Mouse (Mus musculus): ENCODE measurements around the gene Tshz3. TPM values are rescaled to one million over a fixed set of nuclear protein-coding genes. Genes with fewer than 3 reads are reported as not detected.

Tshz3 gene
- polyA plus RNA-seq, 1 experiment from 2014 or later: 12.1 TPM

- Histone ChIP-seq H3K4me3 (ENCODE audit: low read length) (no peak overlapping the region), H3K9me3 (ENCODE audit: control insufficient read depth, low read length) (no peaks in the 10 kb centered on the region), H3K27ac (ENCODE audit: low read length) (no peak overlapping the region), H3K4me2 (ENCODE audit: low read depth, low read length) (no peak overlapping the region), H3K36me3 (ENCODE audit: control insufficient read depth, insufficient read depth, low read length) (no peaks in the 10 kb centered on the region), H3K4me1 (replicated peaks; ENCODE audit: control insufficient read depth, insufficient read depth, low read length) (peaks cover 6% of the 10 kb centered on the region), H3K9ac (ENCODE audit: low read length) (no peak overlapping the region), H3K27me3 (ENCODE audit: control insufficient read depth, insufficient read depth, low read depth, low read length) (peaks cover 14% of the 10 kb centered on the region)
- WGBS: 17% methylated on average over 10 of the region's 10 CpGs
- ATAC-seq (ENCODE audit: low read depth): no peak
Measured at GRCm38 (mm10) chr7:36678510-36678909, 19.4 kb upstream of the Tshz3 start.

GRCm38 (mm10) chr7:36679031-36679618 is 18.8 kb upstream of the Tshz3 start:
- 7% methylated on average over 9 of the region's 9 CpGs for WGBS
- peaks cover 6% of the 10 kb centered on the region for H3K4me1 ChIP-seq (replicated peaks; ENCODE audit: control insufficient read depth, insufficient read depth, low read length)
- H3K27ac ChIP-seq (ENCODE audit: low read length): no peak overlapping the region
- ATAC-seq (ENCODE audit: low read depth): no peak
- H3K36me3 ChIP-seq (ENCODE audit: control insufficient read depth, insufficient read depth, low read length): no peaks in the 10 kb centered on the region
- no peak overlapping the region for H3K9ac ChIP-seq (ENCODE audit: low read length)
- no peaks in the 10 kb centered on the region for H3K9me3 ChIP-seq (ENCODE audit: control insufficient read depth, low read length)
- H3K4me2 ChIP-seq (ENCODE audit: low read depth, low read length): no peak overlapping the region
- H3K4me3 ChIP-seq (ENCODE audit: low read length): no peak overlapping the region
- peaks cover 14% of the 10 kb centered on the region for H3K27me3 ChIP-seq (ENCODE audit: control insufficient read depth, insufficient read depth, low read depth, low read length)

GRCm38 (mm10) chr7:36679866-36680458 is 18.0 kb upstream of the Tshz3 start:
- H3K9ac ChIP-seq (ENCODE audit: low read length): 0 out of 2 replicates have a peak overlapping the region, but pooled peaks have one; percentile 8
- H3K27me3 ChIP-seq (ENCODE audit: control insufficient read depth, insufficient read depth, low read depth, low read length): peaks cover 14% of the 10 kb centered on the region
- peaks cover 6% of the 10 kb centered on the region for H3K4me1 ChIP-seq (replicated peaks; ENCODE audit: control insufficient read depth, insufficient read depth, low read length)
- peak overlapping the region; percentile 22 for H3K4me3 ChIP-seq (ENCODE audit: low read length)
- H3K36me3 ChIP-seq (ENCODE audit: control insufficient read depth, insufficient read depth, low read length): no peaks in the 10 kb centered on the region
- peak overlapping the region; percentile 57 for H3K4me2 ChIP-seq (ENCODE audit: low read depth, low read length)
- ATAC-seq (ENCODE audit: low read depth): peak; percentile 69
- 1% methylated on average over 18 of the region's 18 CpGs for WGBS
- no peak overlapping the region for H3K27ac ChIP-seq (ENCODE audit: low read length)
- H3K9me3 ChIP-seq (ENCODE audit: control insufficient read depth, low read length): no peaks in the 10 kb centered on the region

GRCm38 (mm10) chr7:36687508-36687907 is 10.4 kb upstream of the Tshz3 start:
- peaks cover 3% of the 10 kb centered on the region; the same call in 1 of the 2 replicates for H3K27me3 ChIP-seq (ENCODE audit: control insufficient read depth, insufficient read depth, low read depth, low read length)
- H3K4me3 ChIP-seq (ENCODE audit: low read length): no peak overlapping the region
- ATAC-seq (ENCODE audit: low read depth): no peak
- no peaks in the 10 kb centered on the region for H3K9me3 ChIP-seq (ENCODE audit: control insufficient read depth, low read length)
- H3K4me1 ChIP-seq (replicated peaks; ENCODE audit: control insufficient read depth, insufficient read depth, low read length): peaks cover 20% of the 10 kb centered on the region
- H3K27ac ChIP-seq (ENCODE audit: low read length): no peak overlapping the region
- H3K4me2 ChIP-seq (ENCODE audit: low read depth, low read length): no peak overlapping the region
- no peaks in the 10 kb centered on the region for H3K36me3 ChIP-seq (ENCODE audit: control insufficient read depth, insufficient read depth, low read length)
- H3K9ac ChIP-seq (ENCODE audit: low read length): no peak overlapping the region
- WGBS: 94% methylated on average over 1 of the region's 1 CpGs

- 36% methylated on average over 7 of the region's 7 CpGs for WGBS
- Histone ChIP-seq H3K4me1 (replicated peaks; ENCODE audit: control insufficient read depth, insufficient read depth, low read length) (peaks cover 20% of the 10 kb centered on the region), H3K36me3 (ENCODE audit: control insufficient read depth, insufficient read depth, low read length) (no peaks in the 10 kb centered on the region), H3K4me3 (ENCODE audit: low read length) (no peak overlapping the region), H3K27me3 (ENCODE audit: control insufficient read depth, insufficient read depth, low read depth, low read length) (peaks cover 11% of the 10 kb centered on the region), H3K9me3 (ENCODE audit: control insufficient read depth, low read length) (no peaks in the 10 kb centered on the region), H3K9ac (ENCODE audit: low read length) (no peak overlapping the region), H3K4me2 (ENCODE audit: low read depth, low read length) (no peak overlapping the region), H3K27ac (ENCODE audit: low read length) (0 out of 2 replicates have a peak overlapping the region, but pooled peaks have one; percentile 10)
- ATAC-seq (ENCODE audit: low read depth): peak; percentile 91
Measured at GRCm38 (mm10) chr7:36689049-36689793, 8.7 kb upstream of the Tshz3 start.

DNA sequence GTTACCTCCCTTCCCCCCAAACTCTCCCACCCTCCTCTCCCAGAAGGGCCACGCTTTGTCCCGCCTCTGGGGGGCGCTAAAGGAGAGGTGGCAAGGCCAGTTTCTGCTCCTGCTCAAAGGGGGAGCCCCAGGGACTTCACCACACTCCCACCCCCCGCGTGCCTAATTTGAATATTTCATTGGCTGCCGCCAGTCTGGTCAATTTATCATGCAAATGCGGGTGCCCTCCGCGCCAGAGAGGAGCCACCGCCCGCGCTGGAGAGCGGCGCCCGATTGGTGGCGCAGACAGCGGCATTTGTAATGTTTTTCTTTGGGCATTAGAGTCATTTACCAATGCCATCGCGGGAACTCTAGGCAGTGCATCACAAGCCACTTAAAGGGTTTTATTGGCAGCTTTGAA is 7.4 kb upstream of the Tshz3 start:
- peaks cover 18% of the 10 kb centered on the region for H3K27me3 ChIP-seq (ENCODE audit: control insufficient read depth, insufficient read depth, low read depth, low read length)
- peak overlapping the region; percentile 3; the same call in 1 of the 2 replicates for H3K4me3 ChIP-seq (ENCODE audit: low read length)
- no peak for ATAC-seq (ENCODE audit: low read depth)
- WGBS: 3% methylated on average over 19 of the region's 19 CpGs
- peaks cover 26% of the 10 kb centered on the region for H3K4me1 ChIP-seq (replicated peaks; ENCODE audit: control insufficient read depth, insufficient read depth, low read length)
- no peak overlapping the region for H3K9ac ChIP-seq (ENCODE audit: low read length)
- H3K4me2 ChIP-seq (ENCODE audit: low read depth, low read length): peak overlapping the region; percentile 49; the same call in 1 of the 2 replicates
- H3K9me3 ChIP-seq (ENCODE audit: control insufficient read depth, low read length): no peaks in the 10 kb centered on the region
- no peak overlapping the region for H3K27ac ChIP-seq (ENCODE audit: low read length)
- H3K36me3 ChIP-seq (ENCODE audit: control insufficient read depth, insufficient read depth, low read length): no peaks in the 10 kb centered on the region

GRCm38 (mm10) chr7:36691617-36692016 is 6.3 kb upstream of the Tshz3 start:
- H3K36me3 ChIP-seq (ENCODE audit: control insufficient read depth, insufficient read depth, low read length): no peaks in the 10 kb centered on the region
- ATAC-seq (ENCODE audit: low read depth): no peak
- H3K9ac ChIP-seq (ENCODE audit: low read length): 0 out of 2 replicates have a peak overlapping the region, but pooled peaks have one; percentile 33
- H3K27ac ChIP-seq (ENCODE audit: low read length): no peak overlapping the region
- peak overlapping the region; percentile 49 for H3K4me2 ChIP-seq (ENCODE audit: low read depth, low read length)
- H3K9me3 ChIP-seq (ENCODE audit: control insufficient read depth, low read length): no peaks in the 10 kb centered on the region
- H3K4me1 ChIP-seq (replicated peaks; ENCODE audit: control insufficient read depth, insufficient read depth, low read length): peaks cover 28% of the 10 kb centered on the region
- 4% methylated on average over 14 of the region's 14 CpGs for WGBS
- H3K27me3 ChIP-seq (ENCODE audit: control insufficient read depth, insufficient read depth, low read depth, low read length): peaks cover 19% of the 10 kb centered on the region
- peak overlapping the region; percentile 25 for H3K4me3 ChIP-seq (ENCODE audit: low read length)

DNA sequence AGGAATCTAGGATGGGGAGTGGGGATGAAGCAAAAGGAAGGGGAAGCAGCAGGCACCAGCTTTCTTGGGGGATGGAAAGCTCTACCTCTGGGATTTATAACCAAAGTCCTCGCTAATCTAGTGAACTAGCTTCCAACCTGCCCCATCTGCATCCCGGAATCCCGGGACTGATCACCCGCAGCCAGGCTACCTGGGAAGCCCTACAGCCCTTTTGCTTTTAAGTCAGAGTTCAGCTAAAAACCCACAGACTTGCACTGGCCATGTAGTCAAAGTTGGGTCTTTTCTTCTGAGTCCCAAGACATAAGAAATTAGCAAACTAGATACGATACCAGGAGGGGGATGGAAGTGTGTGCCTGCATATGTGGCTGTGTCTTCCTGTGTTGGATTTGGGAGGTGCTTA is 5.5 kb upstream of the Tshz3 start:
- Histone ChIP-seq H3K9ac (ENCODE audit: low read length) (no peak overlapping the region), H3K4me1 (replicated peaks; ENCODE audit: control insufficient read depth, insufficient read depth, low read length) (peaks cover 28% of the 10 kb centered on the region), H3K9me3 (ENCODE audit: control insufficient read depth, low read length) (no peaks in the 10 kb centered on the region), H3K27me3 (ENCODE audit: control insufficient read depth, insufficient read depth, low read depth, low read length) (peaks cover 19% of the 10 kb centered on the region), H3K4me3 (ENCODE audit: low read length) (peak overlapping the region; percentile 25; the same call in 1 of the 2 replicates), H3K36me3 (ENCODE audit: control insufficient read depth, insufficient read depth, low read length) (no peaks in the 10 kb centered on the region), H3K4me2 (ENCODE audit: low read depth, low read length) (peak overlapping the region; percentile 49), H3K27ac (ENCODE audit: low read length) (no peak overlapping the region)
- ATAC-seq (ENCODE audit: low read depth): no peak
- 18% methylated on average over 5 of the region's 5 CpGs for WGBS

DNA sequence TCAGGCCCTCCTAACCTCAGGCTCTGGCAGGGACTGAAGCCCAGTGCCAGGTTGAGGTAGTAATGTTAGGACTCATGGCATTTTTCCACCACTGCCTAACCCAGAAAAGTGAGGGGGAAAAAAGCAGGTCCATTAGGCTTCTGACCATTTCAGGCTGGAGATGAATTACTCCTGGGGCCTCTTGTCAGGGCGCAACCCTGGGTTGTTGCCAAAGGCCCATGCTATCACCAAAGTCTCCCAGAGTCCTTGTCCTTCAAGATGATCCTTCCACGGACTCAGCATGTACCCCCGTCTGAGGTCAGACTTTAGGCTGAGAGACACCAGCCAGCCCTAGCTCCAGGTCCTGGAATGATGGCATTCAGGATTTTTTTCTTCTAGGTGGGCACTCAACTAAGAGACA is 4.8 kb upstream of the Tshz3 start:
- H3K9me3 ChIP-seq (ENCODE audit: control insufficient read depth, low read length): no peaks in the 10 kb centered on the region
- peaks cover 19% of the 10 kb centered on the region for H3K27me3 ChIP-seq (ENCODE audit: control insufficient read depth, insufficient read depth, low read depth, low read length)
- no peak overlapping the region for H3K4me2 ChIP-seq (ENCODE audit: low read depth, low read length)
- no peak overlapping the region for H3K27ac ChIP-seq (ENCODE audit: low read length)
- no peaks in the 10 kb centered on the region for H3K36me3 ChIP-seq (ENCODE audit: control insufficient read depth, insufficient read depth, low read length)
- no peak overlapping the region for H3K4me3 ChIP-seq (ENCODE audit: low read length)
- no peak overlapping the region for H3K9ac ChIP-seq (ENCODE audit: low read length)
- no peak for ATAC-seq (ENCODE audit: low read depth)
- WGBS: 39% methylated on average over 3 of the region's 3 CpGs
- H3K4me1 ChIP-seq (replicated peaks; ENCODE audit: control insufficient read depth, insufficient read depth, low read length): peaks cover 28% of the 10 kb centered on the region
